Mouse (Mus musculus) CH12.LX (cell line): ENCODE measurements at regions not wholly inside any gene's neighbourhood (a gene's known extent, or its start where the extent isn't known, plus 50 kb on each side); places are given as distances from the start of the nearest gene placed in this dataset.

Experiments
- DNase-seq: peaks from one replicate; pipeline ENCODE4 v3.0.0-alpha.2; 2013; ENCODE audit errors: extremely low read depth
- H3K27ac ChIP-seq: 2 replicates; pipeline ENCODE4 v1.5.1; 2012; ENCODE audit warnings: low read depth, mild to moderate bottlenecking, control low read depth, moderate library complexity; ENCODE audit not compliant: insufficient read depth
- H3K27me3 ChIP-seq: replicated peaks from 2 replicates; pipeline ENCODE3; 2012; ENCODE audit warnings: inconsistent platforms
- H3K36me3 ChIP-seq, 2 experiments: replicated peaks in 1 of 2; 2 replicates each; pipeline versions ENCODE3 to v1.6.1; 2012; ENCODE audit warnings: inconsistent platforms in 1 of 2, low read length in 1 of 2, mild to moderate bottlenecking in 1 of 2, mixed read lengths in 1 of 2, moderate library complexity in 1 of 2; ENCODE audit not compliant: control insufficient read depth in 1 of 2, insufficient read depth in 1 of 2
- H3K4me1 ChIP-seq, 2 experiments: 2 replicates each; pipeline ENCODE4 v1.6.1; 2012; ENCODE audit warnings: inconsistent platforms in 1 of 2, moderate library complexity in 1 of 2; ENCODE audit not compliant: insufficient read depth in 2 of 2, control insufficient read depth in 1 of 2
- H3K4me2 ChIP-seq: 2 replicates; pipeline ENCODE4 v1.6.1; 2012; ENCODE audit warnings: low read depth, mild to moderate bottlenecking, control low read depth; ENCODE audit not compliant: poor library complexity, insufficient read depth, severe bottlenecking
- H3K4me3 ChIP-seq, 3 experiments: fragments of 150-350 bp in 1 of 3; sonication (generic) in 1 of 3; replicated peaks in 1 of 3; 2 replicates each; pipeline versions ENCODE3 to v1.5.1; 2011 to 2012; ENCODE audit warnings: low read depth in 2 of 3, low read length in 2 of 3, mild to moderate bottlenecking in 2 of 3, moderate library complexity in 2 of 3, control low read depth in 1 of 3, improper control_type of control experiment in 1 of 3, inconsistent platforms in 1 of 3, mixed read lengths in 1 of 3; ENCODE audit not compliant: poor library complexity in 1 of 3
- H3K79me2 ChIP-seq: replicated peaks from 2 replicates; pipeline ENCODE4 v1.6.1; 2012; ENCODE audit warnings: mild to moderate bottlenecking, moderate library complexity; ENCODE audit not compliant: control insufficient read depth, poor library complexity, insufficient read depth, severe bottlenecking; ENCODE audit errors: extremely low read depth
- H3K9ac ChIP-seq: 2 replicates; pipeline ENCODE4 v1.6.1; 2012; ENCODE audit warnings: low read depth, mild to moderate bottlenecking, control low read depth, moderate library complexity; ENCODE audit not compliant: insufficient read depth
- H3K9me3 ChIP-seq: replicated peaks from 2 replicates; pipeline ENCODE3; 2012; ENCODE audit warnings: low read length, inconsistent platforms, mixed read lengths
- BHLHE40 ChIP-seq: IDR thresholded peaks from 2 replicates; pipeline ENCODE4 v1.6.1; 2011; ENCODE audit warnings: mild to moderate bottlenecking, low read depth, low read length, improper control_type of control experiment
- CHD1 ChIP-seq: IDR thresholded peaks from 2 replicates; pipeline ENCODE4 v1.6.1; 2012; ENCODE audit warnings: low read depth, low read length, improper control_type of control experiment, inconsistent platforms
- CHD2 ChIP-seq: IDR thresholded peaks from 2 replicates; pipeline ENCODE4 v1.6.1; 2011; ENCODE audit warnings: low read length, improper control_type of control experiment
- CTCF ChIP-seq, 2 experiments: IDR thresholded peaks in 1 of 2; conservative IDR thresholded peaks in 1 of 2; 2 replicates each; pipeline ENCODE4 v1.5.1; 2011 to 2012; ENCODE audit warnings: low read depth in 2 of 2, low read length in 2 of 2, improper control_type of control experiment in 1 of 2, inconsistent platforms in 1 of 2, mild to moderate bottlenecking in 1 of 2, moderate library complexity in 1 of 2
- E2F4 ChIP-seq: IDR thresholded peaks from 2 replicates; pipeline ENCODE4 v1.6.1; 2011; ENCODE audit warnings: low read depth, low read length, improper control_type of control experiment; ENCODE audit not compliant: insufficient replicate concordance
- EP300 ChIP-seq: IDR thresholded peaks from 2 replicates; pipeline ENCODE4 v1.6.1; 2011; ENCODE audit warnings: low read length, improper control_type of control experiment
- GABPA ChIP-seq: IDR thresholded peaks from 2 replicates; pipeline ENCODE4 v1.6.1; 2012; ENCODE audit warnings: low read depth, low read length, improper control_type of control experiment, inconsistent platforms; ENCODE audit not compliant: insufficient replicate concordance
- HCFC1 ChIP-seq: IDR thresholded peaks from 2 replicates; pipeline ENCODE4 v1.6.1; 2012; ENCODE audit warnings: low read depth, mild to moderate bottlenecking, inconsistent platforms, low read length, improper control_type of control experiment
- JUN ChIP-seq: IDR thresholded peaks from 2 replicates; pipeline ENCODE4 v1.6.1; 2011; ENCODE audit warnings: low read depth, mild to moderate bottlenecking, low read length, improper control_type of control experiment, moderate library complexity; ENCODE audit not compliant: insufficient read depth
- KAT2A ChIP-seq: IDR thresholded peaks from 2 replicates; pipeline ENCODE4 v1.6.1; 2012; ENCODE audit warnings: low read length, improper control_type of control experiment, inconsistent platforms; ENCODE audit not compliant: insufficient replicate concordance
- MXI1 ChIP-seq: IDR thresholded peaks from 2 replicates; pipeline ENCODE4 v1.6.1; 2011; ENCODE audit warnings: mild to moderate bottlenecking, low read depth, low read length, improper control_type of control experiment
- MYC ChIP-seq: IDR thresholded peaks from 2 replicates; pipeline ENCODE4 v1.6.1; 2011; ENCODE audit warnings: low read depth, mild to moderate bottlenecking, improper control_type of control experiment, low read length
- NELFE ChIP-seq: IDR thresholded peaks from 2 replicates; pipeline ENCODE4 v1.6.1; 2011; ENCODE audit warnings: low read depth, low read length, improper control_type of control experiment
- NRF1 ChIP-seq: IDR thresholded peaks from 2 replicates; pipeline ENCODE4 v1.6.1; 2014; ENCODE audit warnings: low read depth, mild to moderate bottlenecking, inconsistent platforms, low read length, improper control_type of control experiment, moderate library complexity
- PAX5 ChIP-seq: IDR thresholded peaks from 2 replicates; pipeline ENCODE4 v1.6.1; 2012; ENCODE audit warnings: low read length, inconsistent platforms, mixed read lengths
- POLR2AphosphoS2 ChIP-seq: IDR thresholded peaks from 2 replicates; pipeline ENCODE4 v1.6.1; 2011; ENCODE audit warnings: low read depth, low read length, improper control_type of control experiment
- RAD21 ChIP-seq: IDR thresholded peaks from 2 replicates; pipeline ENCODE4 v1.6.1; 2011; ENCODE audit warnings: low read depth, mild to moderate bottlenecking, low read length, improper control_type of control experiment, moderate library complexity
- SIN3A ChIP-seq: IDR thresholded peaks from 2 replicates; pipeline ENCODE4 v1.6.1; 2012; ENCODE audit warnings: low read length, improper control_type of control experiment, inconsistent platforms
- TBP ChIP-seq: conservative IDR thresholded peaks from 2 replicates; pipeline ENCODE4 v1.6.1; 2011; ENCODE audit warnings: low read depth, low read length, improper control_type of control experiment
- TCF12 ChIP-seq: IDR thresholded peaks from 2 replicates; pipeline ENCODE4 v1.6.1; 2014; ENCODE audit warnings: low read depth, mild to moderate bottlenecking, inconsistent platforms, low read length, improper control_type of control experiment
- UBTF ChIP-seq: IDR thresholded peaks from 2 replicates; pipeline ENCODE4 v1.6.1; 2012; ENCODE audit warnings: low read depth, mild to moderate bottlenecking, inconsistent platforms, low read length, improper control_type of control experiment, moderate library complexity
- USF1 ChIP-seq: IDR thresholded peaks from 2 replicates; pipeline ENCODE4 v1.6.1; 2014; ENCODE audit warnings: low read depth, mild to moderate bottlenecking, inconsistent platforms, low read length, improper control_type of control experiment
- ZC3H11A ChIP-seq: IDR thresholded peaks from 2 replicates; pipeline ENCODE4 v1.6.1; 2012; ENCODE audit warnings: low read depth, mild to moderate bottlenecking, inconsistent platforms, low read length, improper control_type of control experiment
- dilution Hi-C: fragments of 300-500 bp; cut with MboI; formaldehyde crosslinking; loops from 2 replicates; pipeline ENCODE4 v1.14.3; 2020; ENCODE audit warnings: low sequenced_read_pairs; ENCODE audit not compliant: extremely low pct_unique_long_range_greater_than_20kb, extremely low pct_ligation_motif_present
- in situ Hi-C: fragments of 300-500 bp; cut with MboI; formaldehyde crosslinking; loops from 3 replicates; pipeline ENCODE4 v1.14.3; 2019; ENCODE audit warnings: low sequenced_read_pairs, low pct_ligation_motif_present, low pct_unique_long_range_greater_than_20kb, mixed read lengths

DNA sequence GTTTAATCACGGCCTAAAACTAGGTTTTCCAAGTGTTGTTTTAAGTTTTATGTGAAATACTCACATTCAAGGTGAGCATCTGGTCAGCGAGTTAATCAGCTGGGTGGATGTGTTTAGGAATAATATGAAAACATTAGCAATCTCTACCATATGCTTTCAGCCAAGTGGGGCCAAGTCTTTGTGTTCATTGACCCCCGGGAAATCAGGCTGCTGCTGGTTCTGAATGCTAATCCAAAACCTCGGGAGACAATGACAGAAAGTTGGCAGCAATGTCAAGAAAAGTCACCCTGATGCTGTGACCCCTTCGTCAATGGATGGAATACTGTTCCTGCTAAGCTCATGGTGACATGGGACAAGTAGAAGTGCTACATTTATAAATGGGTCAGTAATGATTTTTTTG is 216.2 kb downstream of the Lipi start:
- Histone ChIP-seq H3K9me3 (peaks cover 45% of the 10 kb centered on the region), H3K4me3 (no peak overlapping the region), H3K27ac (no peak overlapping the region), H3K4me1 (no peaks in the 10 kb centered on the region), H3K27me3 (no peaks in the 10 kb centered on the region), H3K4me2 (no peak overlapping the region), H3K79me2 (no peaks in the 10 kb centered on the region), H3K9ac (no peak overlapping the region), H3K36me3 (no peaks in the 10 kb centered on the region)
- no peak for DNase-seq
- dilution Hi-C loops = no loop called here
- no peak for TF ChIP-seq MXI1
- no peak for TF ChIP-seq CTCF (conservative IDR thresholded peaks at IDR 0.05 in 1 of 2, IDR thresholded peaks at IDR 0.05 in 1 of 2; ENCODE audit: low read depth in 2 of 2, low read length in 2 of 2)
- no peak for TF ChIP-seq KAT2A
- TF ChIP-seq PAX5 = no peak
- no peak for TF ChIP-seq CHD1
- no peak for TF ChIP-seq E2F4
- TF ChIP-seq POLR2AphosphoS2 = no peak
- TF ChIP-seq EP300 = no peak
- no peak for TF ChIP-seq BHLHE40
- TF ChIP-seq ZC3H11A = no peak
- TF ChIP-seq GABPA = no peak
- TF ChIP-seq NELFE = no peak
- no peak for TF ChIP-seq RAD21
- no peak for TF ChIP-seq TBP
- TF ChIP-seq SIN3A = no peak
- TF ChIP-seq TCF12 = no peak
- TF ChIP-seq NRF1 = no peak
- in situ Hi-C loops = no loop called here

DNA sequence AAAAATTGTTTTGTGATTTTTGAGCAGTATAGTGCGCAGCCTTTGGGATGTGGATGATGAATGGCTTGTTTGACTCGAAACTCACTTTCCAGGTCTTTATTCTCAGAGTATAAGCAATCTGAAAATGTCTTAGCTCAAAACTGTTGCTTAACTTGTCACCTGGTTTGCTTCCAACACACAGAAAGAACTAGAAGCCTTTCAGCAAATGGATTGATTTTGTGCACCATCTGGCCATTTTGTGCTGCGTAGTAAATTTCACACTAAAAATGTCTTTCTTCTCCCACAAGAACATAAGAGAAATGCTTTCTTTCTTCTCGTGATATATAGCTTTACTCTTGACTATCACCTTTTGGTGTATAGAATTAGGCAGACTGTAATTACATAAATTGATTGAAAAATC is 219.1 kb downstream of the Lipi start:
- Histone ChIP-seq H3K9ac (no peak overlapping the region), H3K4me1 (no peaks in the 10 kb centered on the region), H3K79me2 (no peaks in the 10 kb centered on the region), H3K9me3 (peaks cover 38% of the 10 kb centered on the region), H3K4me3 (no peak overlapping the region), H3K36me3 (no peaks in the 10 kb centered on the region), H3K27me3 (no peaks in the 10 kb centered on the region), H3K27ac (no peak overlapping the region), H3K4me2 (no peak overlapping the region)
- dilution Hi-C loops (no loop called here), in situ Hi-C loops (no loop called here)
- no peak for DNase-seq
- no peak for TF ChIP-seq POLR2AphosphoS2
- no peak for TF ChIP-seq USF1
- no peak for TF ChIP-seq UBTF
- no peak for TF ChIP-seq KAT2A
- TF ChIP-seq NRF1 = no peak
- TF ChIP-seq JUN = no peak
- no peak for TF ChIP-seq TBP
- no peak for TF ChIP-seq NELFE
- no peak for TF ChIP-seq CHD2
- TF ChIP-seq MYC = no peak
- TF ChIP-seq ZC3H11A = no peak
- TF ChIP-seq HCFC1 = no peak
